Mouse (Mus musculus) CH12.LX (cell line): Measurements from ENCODE around the gene Prkn. TPM values are rescaled to one million over a fixed set of nuclear protein-coding genes. Genes with fewer than 3 reads are reported as not detected.

Source experiments
- DNase-seq: peaks from one replicate; pipeline ENCODE4 v3.0.0-alpha.2; 2013; ENCODE audit errors: extremely low read depth
- H3K27ac ChIP-seq: 2 replicates; pipeline ENCODE4 v1.5.1; 2012; ENCODE audit warnings: low read depth, mild to moderate bottlenecking, control low read depth, moderate library complexity; ENCODE audit not compliant: insufficient read depth
- H3K27me3 ChIP-seq: replicated peaks from 2 replicates; pipeline ENCODE3; 2012; ENCODE audit warnings: inconsistent platforms
- H3K36me3 ChIP-seq, 2 experiments: replicated peaks in 1 of 2; 2 replicates each; pipeline versions ENCODE3 to v1.6.1; 2012; ENCODE audit warnings: inconsistent platforms in 1 of 2, low read length in 1 of 2, mild to moderate bottlenecking in 1 of 2, mixed read lengths in 1 of 2, moderate library complexity in 1 of 2; ENCODE audit not compliant: control insufficient read depth in 1 of 2, insufficient read depth in 1 of 2
- H3K4me1 ChIP-seq, 2 experiments: 2 replicates each; pipeline ENCODE4 v1.6.1; 2012; ENCODE audit warnings: inconsistent platforms in 1 of 2, moderate library complexity in 1 of 2; ENCODE audit not compliant: insufficient read depth in 2 of 2, control insufficient read depth in 1 of 2
- H3K4me2 ChIP-seq: 2 replicates; pipeline ENCODE4 v1.6.1; 2012; ENCODE audit warnings: low read depth, mild to moderate bottlenecking, control low read depth; ENCODE audit not compliant: poor library complexity, insufficient read depth, severe bottlenecking
- H3K4me3 ChIP-seq, 3 experiments: fragments of 150-350 bp in 1 of 3; sonication (generic) in 1 of 3; replicated peaks in 1 of 3; 2 replicates each; pipeline versions ENCODE3 to v1.5.1; 2011 to 2012; ENCODE audit warnings: low read depth in 2 of 3, low read length in 2 of 3, mild to moderate bottlenecking in 2 of 3, moderate library complexity in 2 of 3, control low read depth in 1 of 3, improper control_type of control experiment in 1 of 3, inconsistent platforms in 1 of 3, mixed read lengths in 1 of 3; ENCODE audit not compliant: poor library complexity in 1 of 3
- H3K79me2 ChIP-seq: replicated peaks from 2 replicates; pipeline ENCODE4 v1.6.1; 2012; ENCODE audit warnings: mild to moderate bottlenecking, moderate library complexity; ENCODE audit not compliant: control insufficient read depth, poor library complexity, insufficient read depth, severe bottlenecking; ENCODE audit errors: extremely low read depth
- H3K9ac ChIP-seq: 2 replicates; pipeline ENCODE4 v1.6.1; 2012; ENCODE audit warnings: low read depth, mild to moderate bottlenecking, control low read depth, moderate library complexity; ENCODE audit not compliant: insufficient read depth
- H3K9me3 ChIP-seq: replicated peaks from 2 replicates; pipeline ENCODE3; 2012; ENCODE audit warnings: low read length, inconsistent platforms, mixed read lengths
- BHLHE40 ChIP-seq: IDR thresholded peaks from 2 replicates; pipeline ENCODE4 v1.6.1; 2011; ENCODE audit warnings: mild to moderate bottlenecking, low read depth, low read length, improper control_type of control experiment
- E2F4 ChIP-seq: IDR thresholded peaks from 2 replicates; pipeline ENCODE4 v1.6.1; 2011; ENCODE audit warnings: low read depth, low read length, improper control_type of control experiment; ENCODE audit not compliant: insufficient replicate concordance
- EP300 ChIP-seq: IDR thresholded peaks from 2 replicates; pipeline ENCODE4 v1.6.1; 2011; ENCODE audit warnings: low read length, improper control_type of control experiment
- HCFC1 ChIP-seq: IDR thresholded peaks from 2 replicates; pipeline ENCODE4 v1.6.1; 2012; ENCODE audit warnings: low read depth, mild to moderate bottlenecking, inconsistent platforms, low read length, improper control_type of control experiment
- IRF4 ChIP-seq: IDR thresholded peaks from 2 replicates; pipeline ENCODE4 v1.6.1; 2014; ENCODE audit warnings: low read depth, mild to moderate bottlenecking, inconsistent platforms, low read length, improper control_type of control experiment
- JUN ChIP-seq: IDR thresholded peaks from 2 replicates; pipeline ENCODE4 v1.6.1; 2011; ENCODE audit warnings: low read depth, mild to moderate bottlenecking, low read length, improper control_type of control experiment, moderate library complexity; ENCODE audit not compliant: insufficient read depth
- JUND ChIP-seq: conservative IDR thresholded peaks from 2 replicates; pipeline ENCODE4 v1.6.1; 2011; ENCODE audit warnings: low read depth, low read length, improper control_type of control experiment
- KAT2A ChIP-seq: IDR thresholded peaks from 2 replicates; pipeline ENCODE4 v1.6.1; 2012; ENCODE audit warnings: low read length, improper control_type of control experiment, inconsistent platforms; ENCODE audit not compliant: insufficient replicate concordance
- MAZ ChIP-seq: IDR thresholded peaks from 2 replicates; pipeline ENCODE4 v1.6.1; 2012; ENCODE audit warnings: low read depth, mild to moderate bottlenecking, inconsistent platforms, low read length, improper control_type of control experiment, moderate library complexity
- NELFE ChIP-seq: IDR thresholded peaks from 2 replicates; pipeline ENCODE4 v1.6.1; 2011; ENCODE audit warnings: low read depth, low read length, improper control_type of control experiment
- NRF1 ChIP-seq: IDR thresholded peaks from 2 replicates; pipeline ENCODE4 v1.6.1; 2014; ENCODE audit warnings: low read depth, mild to moderate bottlenecking, inconsistent platforms, low read length, improper control_type of control experiment, moderate library complexity
- RCOR1 ChIP-seq: conservative IDR thresholded peaks from 2 replicates; pipeline ENCODE4 v1.6.1; 2012; ENCODE audit warnings: low read depth, mild to moderate bottlenecking, inconsistent platforms, low read length, improper control_type of control experiment
- SIN3A ChIP-seq: IDR thresholded peaks from 2 replicates; pipeline ENCODE4 v1.6.1; 2012; ENCODE audit warnings: low read length, improper control_type of control experiment, inconsistent platforms
- SMC3 ChIP-seq: IDR thresholded peaks from 2 replicates; pipeline ENCODE4 v1.6.1; 2011; ENCODE audit warnings: low read depth, low read length, improper control_type of control experiment
- TBP ChIP-seq: conservative IDR thresholded peaks from 2 replicates; pipeline ENCODE4 v1.6.1; 2011; ENCODE audit warnings: low read depth, low read length, improper control_type of control experiment
- UBTF ChIP-seq: IDR thresholded peaks from 2 replicates; pipeline ENCODE4 v1.6.1; 2012; ENCODE audit warnings: low read depth, mild to moderate bottlenecking, inconsistent platforms, low read length, improper control_type of control experiment, moderate library complexity
- USF2 ChIP-seq: conservative IDR thresholded peaks from 2 replicates; pipeline ENCODE4 v1.6.1; 2011; ENCODE audit warnings: low read depth, low read length, improper control_type of control experiment
- ZKSCAN1 ChIP-seq: IDR thresholded peaks from 2 replicates; pipeline ENCODE4 v1.6.1; 2012; ENCODE audit warnings: low read depth, inconsistent platforms, low read length, improper control_type of control experiment, borderline replicate concordance
- ZMIZ1 ChIP-seq: IDR thresholded peaks from 2 replicates; pipeline ENCODE4 v1.6.1; 2012; ENCODE audit warnings: low read depth, mild to moderate bottlenecking, inconsistent platforms, low read length, improper control_type of control experiment
- ZNF384 ChIP-seq: IDR thresholded peaks from 2 replicates; pipeline ENCODE4 v1.6.1; 2012; ENCODE audit warnings: low read depth, low read length, improper control_type of control experiment, inconsistent platforms
- dilution Hi-C: fragments of 300-500 bp; cut with MboI; formaldehyde crosslinking; loops from 2 replicates; pipeline ENCODE4 v1.14.3; 2020; ENCODE audit warnings: low sequenced_read_pairs; ENCODE audit not compliant: extremely low pct_unique_long_range_greater_than_20kb, extremely low pct_ligation_motif_present
- in situ Hi-C: fragments of 300-500 bp; cut with MboI; formaldehyde crosslinking; loops from 3 replicates; pipeline ENCODE4 v1.14.3; 2019; ENCODE audit warnings: low sequenced_read_pairs, low pct_ligation_motif_present, low pct_unique_long_range_greater_than_20kb, mixed read lengths
- polyA plus RNA-seq: library from polyadenylated mRNA; unstranded; fragments of >175 nt; gene quantifications from 2 replicates; pipeline ENCODE4 v1.2.1, GENCODE M21; 2012; ENCODE audit warnings: low read depth; ENCODE audit not compliant: insufficient read length
- total RNA-seq, 2 experiments: library from RNA; depleted of rRNA; stranded (reverse); fragments of 300-350 nt in 1 of 2; fragments of >200 nt in 1 of 2; gene quantifications; 2 replicates each; pipeline ENCODE4 v1.2.3; 2012 to 2014

Gene Prkn
- total and polyA plus RNA-seq, 3 experiments: 0.08 TPM; not detected in 2

DNA sequence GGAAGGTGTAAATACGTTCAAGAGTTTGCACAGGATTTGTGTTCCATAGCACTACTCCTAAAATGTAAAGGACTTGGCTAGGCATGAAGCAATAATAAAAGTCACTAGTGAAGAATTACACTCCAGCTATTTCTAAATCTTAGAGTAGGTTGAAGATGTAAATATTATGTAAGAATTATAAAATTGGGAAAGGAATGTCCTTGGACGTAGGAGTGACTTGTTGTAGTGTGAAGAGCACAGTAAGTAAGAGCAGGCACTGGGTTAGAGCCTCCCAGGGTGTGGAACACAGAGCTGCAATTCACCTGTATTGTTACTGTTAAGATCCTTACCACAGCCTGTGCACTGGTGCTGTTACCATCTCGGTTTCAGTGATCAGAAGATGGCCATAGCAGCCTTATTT is 450.0 kb downstream of the Prkn start:
- no peak overlapping the region for H3K27ac ChIP-seq
- no peaks in the 10 kb centered on the region for H3K27me3 ChIP-seq
- no peak overlapping the region for H3K4me3 ChIP-seq
- no peaks in the 10 kb centered on the region for H3K79me2 ChIP-seq
- no peaks in the 10 kb centered on the region for H3K4me1 ChIP-seq
- dilution Hi-C loops: no loop called here
- H3K4me2 ChIP-seq: no peak overlapping the region
- in situ Hi-C loops: no loop called here
- DNase-seq: no peak
- H3K9ac ChIP-seq: no peak overlapping the region
- TF ChIP-seq KAT2A (no peak), ZNF384 (no peak), JUND (no peak), SIN3A (no peak), HCFC1 (no peak), USF2 (no peak), SMC3 (no peak), MAZ (no peak)
- no peaks in the 10 kb centered on the region for H3K36me3 ChIP-seq
- H3K9me3 ChIP-seq: no peaks in the 10 kb centered on the region

DNA sequence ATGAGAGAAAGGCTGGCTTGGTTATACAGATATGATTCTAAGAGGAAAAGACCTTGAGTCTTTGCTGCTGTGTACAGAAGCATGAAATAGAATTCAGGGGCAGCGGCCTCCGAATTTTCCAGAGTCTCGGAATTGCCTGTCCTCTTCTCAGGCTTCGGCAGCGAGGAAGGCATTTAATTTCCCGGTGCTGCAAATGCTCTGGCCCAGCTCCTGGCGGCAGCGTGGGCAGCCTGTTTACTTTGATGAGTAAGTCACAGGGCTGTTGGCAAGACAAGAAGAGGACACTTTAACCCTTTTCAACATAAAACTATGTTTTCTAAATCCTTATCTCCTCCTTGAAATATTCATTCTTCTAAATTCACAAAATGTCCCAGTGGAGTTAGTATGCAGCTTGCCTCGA is 462.9 kb downstream of the Prkn start:
- Histone ChIP-seq H3K4me3 (no peak overlapping the region), H3K36me3 (no peaks in the 10 kb centered on the region), H3K27me3 (no peaks in the 10 kb centered on the region), H3K4me1 (no peaks in the 10 kb centered on the region), H3K4me2 (no peak overlapping the region), H3K79me2 (no peaks in the 10 kb centered on the region), H3K27ac (no peak overlapping the region), H3K9ac (no peak overlapping the region), H3K9me3 (no peaks in the 10 kb centered on the region)
- dilution Hi-C loops (no loop called here), in situ Hi-C loops (no loop called here)
- no peak for DNase-seq
- TF ChIP-seq ZKSCAN1: no peak
- TF ChIP-seq EP300: no peak
- no peak for TF ChIP-seq UBTF
- TF ChIP-seq NRF1: no peak
- no peak for TF ChIP-seq KAT2A
- no peak for TF ChIP-seq TBP
- no peak for TF ChIP-seq RCOR1
- no peak for TF ChIP-seq NELFE
- no peak for TF ChIP-seq BHLHE40
- TF ChIP-seq SMC3: no peak
- no peak for TF ChIP-seq JUN
- TF ChIP-seq IRF4: no peak
- no peak for TF ChIP-seq ZMIZ1
- no peak for TF ChIP-seq E2F4
- TF ChIP-seq ZNF384: no peak
